Mouse (Mus musculus) CH12.LX (cell line): ENCODE results near the gene Cdk17. TPM values are rescaled to one million over a fixed set of nuclear protein-coding genes. Genes with fewer than 3 reads are reported as not detected.

Source experiments
- DNase-seq: peaks from one replicate; pipeline ENCODE4 v3.0.0-alpha.2; 2013; ENCODE audit errors: extremely low read depth
- H3K27ac ChIP-seq: 2 replicates; pipeline ENCODE4 v1.5.1; 2012; ENCODE audit warnings: low read depth, mild to moderate bottlenecking, control low read depth, moderate library complexity; ENCODE audit not compliant: insufficient read depth
- H3K27me3 ChIP-seq: replicated peaks from 2 replicates; pipeline ENCODE3; 2012; ENCODE audit warnings: inconsistent platforms
- H3K36me3 ChIP-seq, 2 experiments: replicated peaks in 1 of 2; 2 replicates each; pipeline versions ENCODE3 to v1.6.1; 2012; ENCODE audit warnings: inconsistent platforms in 1 of 2, low read length in 1 of 2, mild to moderate bottlenecking in 1 of 2, mixed read lengths in 1 of 2, moderate library complexity in 1 of 2; ENCODE audit not compliant: control insufficient read depth in 1 of 2, insufficient read depth in 1 of 2
- H3K4me1 ChIP-seq, 2 experiments: 2 replicates each; pipeline ENCODE4 v1.6.1; 2012; ENCODE audit warnings: inconsistent platforms in 1 of 2, moderate library complexity in 1 of 2; ENCODE audit not compliant: insufficient read depth in 2 of 2, control insufficient read depth in 1 of 2
- H3K4me2 ChIP-seq: 2 replicates; pipeline ENCODE4 v1.6.1; 2012; ENCODE audit warnings: low read depth, mild to moderate bottlenecking, control low read depth; ENCODE audit not compliant: poor library complexity, insufficient read depth, severe bottlenecking
- H3K4me3 ChIP-seq, 3 experiments: fragments of 150-350 bp in 1 of 3; sonication (generic) in 1 of 3; replicated peaks in 1 of 3; 2 replicates each; pipeline versions ENCODE3 to v1.5.1; 2011 to 2012; ENCODE audit warnings: low read depth in 2 of 3, low read length in 2 of 3, mild to moderate bottlenecking in 2 of 3, moderate library complexity in 2 of 3, control low read depth in 1 of 3, improper control_type of control experiment in 1 of 3, inconsistent platforms in 1 of 3, mixed read lengths in 1 of 3; ENCODE audit not compliant: poor library complexity in 1 of 3
- H3K79me2 ChIP-seq: replicated peaks from 2 replicates; pipeline ENCODE4 v1.6.1; 2012; ENCODE audit warnings: mild to moderate bottlenecking, moderate library complexity; ENCODE audit not compliant: control insufficient read depth, poor library complexity, insufficient read depth, severe bottlenecking; ENCODE audit errors: extremely low read depth
- H3K9ac ChIP-seq: 2 replicates; pipeline ENCODE4 v1.6.1; 2012; ENCODE audit warnings: low read depth, mild to moderate bottlenecking, control low read depth, moderate library complexity; ENCODE audit not compliant: insufficient read depth
- H3K9me3 ChIP-seq: replicated peaks from 2 replicates; pipeline ENCODE3; 2012; ENCODE audit warnings: low read length, inconsistent platforms, mixed read lengths
- BHLHE40 ChIP-seq: IDR thresholded peaks from 2 replicates; pipeline ENCODE4 v1.6.1; 2011; ENCODE audit warnings: mild to moderate bottlenecking, low read depth, low read length, improper control_type of control experiment
- CHD1 ChIP-seq: IDR thresholded peaks from 2 replicates; pipeline ENCODE4 v1.6.1; 2012; ENCODE audit warnings: low read depth, low read length, improper control_type of control experiment, inconsistent platforms
- CTCF ChIP-seq, 2 experiments: IDR thresholded peaks in 1 of 2; conservative IDR thresholded peaks in 1 of 2; 2 replicates each; pipeline ENCODE4 v1.5.1; 2011 to 2012; ENCODE audit warnings: low read depth in 2 of 2, low read length in 2 of 2, improper control_type of control experiment in 1 of 2, inconsistent platforms in 1 of 2, mild to moderate bottlenecking in 1 of 2, moderate library complexity in 1 of 2
- ELF1 ChIP-seq: IDR thresholded peaks from 2 replicates; pipeline ENCODE4 v1.6.1; 2014; ENCODE audit warnings: low read depth, mild to moderate bottlenecking, inconsistent platforms, low read length, improper control_type of control experiment
- EP300 ChIP-seq: IDR thresholded peaks from 2 replicates; pipeline ENCODE4 v1.6.1; 2011; ENCODE audit warnings: low read length, improper control_type of control experiment
- ETS1 ChIP-seq: conservative IDR thresholded peaks from 2 replicates; pipeline ENCODE4 v1.6.1; 2012; ENCODE audit warnings: low read depth, mild to moderate bottlenecking, inconsistent platforms, low read length, improper control_type of control experiment, moderate library complexity
- GABPA ChIP-seq: IDR thresholded peaks from 2 replicates; pipeline ENCODE4 v1.6.1; 2012; ENCODE audit warnings: low read depth, low read length, improper control_type of control experiment, inconsistent platforms; ENCODE audit not compliant: insufficient replicate concordance
- JUND ChIP-seq: conservative IDR thresholded peaks from 2 replicates; pipeline ENCODE4 v1.6.1; 2011; ENCODE audit warnings: low read depth, low read length, improper control_type of control experiment
- KAT2A ChIP-seq: IDR thresholded peaks from 2 replicates; pipeline ENCODE4 v1.6.1; 2012; ENCODE audit warnings: low read length, improper control_type of control experiment, inconsistent platforms; ENCODE audit not compliant: insufficient replicate concordance
- MAFK ChIP-seq: IDR thresholded peaks from 2 replicates; pipeline ENCODE4 v1.6.1; 2011; ENCODE audit warnings: low read length, improper control_type of control experiment; ENCODE audit not compliant: insufficient replicate concordance
- MAX ChIP-seq: IDR thresholded peaks from 2 replicates; pipeline ENCODE4 v1.6.1; 2011; ENCODE audit warnings: low read length, improper control_type of control experiment
- MAZ ChIP-seq: IDR thresholded peaks from 2 replicates; pipeline ENCODE4 v1.6.1; 2012; ENCODE audit warnings: low read depth, mild to moderate bottlenecking, inconsistent platforms, low read length, improper control_type of control experiment, moderate library complexity
- MYC ChIP-seq: IDR thresholded peaks from 2 replicates; pipeline ENCODE4 v1.6.1; 2011; ENCODE audit warnings: low read depth, mild to moderate bottlenecking, improper control_type of control experiment, low read length
- POLR2A ChIP-seq: IDR thresholded peaks from 2 replicates; pipeline ENCODE4 v1.6.1; 2011; ENCODE audit warnings: low read depth, mild to moderate bottlenecking, improper control_type of control experiment, low read length
- POLR2AphosphoS2 ChIP-seq: IDR thresholded peaks from 2 replicates; pipeline ENCODE4 v1.6.1; 2011; ENCODE audit warnings: low read depth, low read length, improper control_type of control experiment
- RAD21 ChIP-seq: IDR thresholded peaks from 2 replicates; pipeline ENCODE4 v1.6.1; 2011; ENCODE audit warnings: low read depth, mild to moderate bottlenecking, low read length, improper control_type of control experiment, moderate library complexity
- SIN3A ChIP-seq: IDR thresholded peaks from 2 replicates; pipeline ENCODE4 v1.6.1; 2012; ENCODE audit warnings: low read length, improper control_type of control experiment, inconsistent platforms
- SMC3 ChIP-seq: IDR thresholded peaks from 2 replicates; pipeline ENCODE4 v1.6.1; 2011; ENCODE audit warnings: low read depth, low read length, improper control_type of control experiment
- TCF12 ChIP-seq: IDR thresholded peaks from 2 replicates; pipeline ENCODE4 v1.6.1; 2014; ENCODE audit warnings: low read depth, mild to moderate bottlenecking, inconsistent platforms, low read length, improper control_type of control experiment
- USF2 ChIP-seq: conservative IDR thresholded peaks from 2 replicates; pipeline ENCODE4 v1.6.1; 2011; ENCODE audit warnings: low read depth, low read length, improper control_type of control experiment
- ZC3H11A ChIP-seq: IDR thresholded peaks from 2 replicates; pipeline ENCODE4 v1.6.1; 2012; ENCODE audit warnings: low read depth, mild to moderate bottlenecking, inconsistent platforms, low read length, improper control_type of control experiment
- ZMIZ1 ChIP-seq: IDR thresholded peaks from 2 replicates; pipeline ENCODE4 v1.6.1; 2012; ENCODE audit warnings: low read depth, mild to moderate bottlenecking, inconsistent platforms, low read length, improper control_type of control experiment
- dilution Hi-C: fragments of 300-500 bp; cut with MboI; formaldehyde crosslinking; loops from 2 replicates; pipeline ENCODE4 v1.14.3; 2020; ENCODE audit warnings: low sequenced_read_pairs; ENCODE audit not compliant: extremely low pct_unique_long_range_greater_than_20kb, extremely low pct_ligation_motif_present
- in situ Hi-C: fragments of 300-500 bp; cut with MboI; formaldehyde crosslinking; loops from 3 replicates; pipeline ENCODE4 v1.14.3; 2019; ENCODE audit warnings: low sequenced_read_pairs, low pct_ligation_motif_present, low pct_unique_long_range_greater_than_20kb, mixed read lengths
- polyA plus RNA-seq: library from polyadenylated mRNA; unstranded; fragments of >175 nt; gene quantifications from 2 replicates; pipeline ENCODE4 v1.2.1, GENCODE M21; 2012; ENCODE audit warnings: low read depth; ENCODE audit not compliant: insufficient read length
- total RNA-seq, 2 experiments: library from RNA; depleted of rRNA; stranded (reverse); fragments of 300-350 nt in 1 of 2; fragments of >200 nt in 1 of 2; gene quantifications; 2 replicates each; pipeline ENCODE4 v1.2.3; 2012 to 2014

The Cdk17 gene
- total and polyA plus RNA-seq, 3 experiments, result 23.4 to 51.3 (median 28.5) TPM

DNA sequence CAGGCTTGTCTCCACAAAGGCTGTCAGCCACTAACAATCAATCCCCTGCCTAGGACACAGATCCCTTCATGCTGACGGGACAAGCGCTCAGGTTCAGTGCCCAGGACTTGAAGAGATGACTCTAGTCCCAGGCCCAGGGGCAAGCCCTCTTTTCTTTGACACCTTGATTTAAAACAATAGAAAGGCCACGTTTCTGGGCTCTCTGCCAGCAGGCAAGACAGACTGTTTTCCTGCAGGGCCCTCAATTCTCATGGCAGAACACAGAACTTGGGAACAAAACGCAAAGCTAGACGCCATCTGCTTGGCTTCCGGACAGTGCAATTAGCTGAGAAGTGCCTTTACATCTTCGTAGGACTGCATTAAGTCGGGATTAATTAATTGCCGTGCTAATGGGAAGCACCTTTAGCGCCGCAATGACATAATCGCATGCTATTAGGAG, 121.9 kb downstream of the Cdk17 start:
- Histone ChIP-seq H3K27me3 (no peaks in the 10 kb centered on the region), H3K4me2 (no peak overlapping the region), H3K36me3 (peaks cover 57 to 96% of the 10 kb centered on the region in 2 experiments), H3K4me1 (peaks cover 0 to 26% of the 10 kb centered on the region in 2 experiments; a peak in 1 of 4 replicates), H3K27ac (no peak overlapping the region), H3K79me2 (peaks cover 15% of the 10 kb centered on the region), H3K9ac (no peak overlapping the region), H3K9me3 (peaks cover 3% of the 10 kb centered on the region), H3K4me3 (no peak overlapping the region)
- in situ Hi-C loops, result loop anchor here (10.0 to 25.0 kb wide), 3 partner anchors 120 to 280 kb away; partner anchors contain the start of gene Cdk17
- dilution Hi-C loops, result no loop called here
- no peak for DNase-seq
- TF ChIP-seq MAX, result no peak
- no peak for TF ChIP-seq ZC3H11A
- no peak for TF ChIP-seq ELF1
- TF ChIP-seq MAZ, result no peak
- no peak for TF ChIP-seq RAD21
- TF ChIP-seq ZMIZ1, result no peak
- TF ChIP-seq JUND, result no peak
- no peak for TF ChIP-seq CTCF (conservative IDR thresholded peaks at IDR 0.05 in 1 of 2, IDR thresholded peaks at IDR 0.05 in 1 of 2; ENCODE audit: low read depth in 2 of 2, low read length in 2 of 2)
- no peak for TF ChIP-seq MYC
- TF ChIP-seq EP300, result no peak
- TF ChIP-seq MAFK, result no peak

DNA sequence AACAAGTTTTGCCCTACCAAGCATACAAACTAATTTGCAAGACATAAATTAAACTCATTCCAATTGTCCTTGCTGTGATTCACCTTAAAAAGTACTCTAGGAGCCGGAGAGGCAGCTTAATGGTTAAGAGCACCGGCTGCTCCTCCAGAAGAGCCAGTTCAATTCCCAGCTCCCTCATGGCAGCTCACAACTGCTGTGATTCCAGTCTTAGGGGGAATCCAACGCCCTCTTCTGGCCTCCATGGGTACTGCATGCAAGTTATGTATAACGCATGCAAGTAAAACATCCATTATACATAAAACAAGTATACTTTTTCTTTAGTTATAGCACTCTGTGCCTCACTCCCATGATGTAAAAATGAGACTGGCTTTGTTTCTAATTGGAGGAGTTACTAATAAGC, 122.6 kb downstream of the Cdk17 start:
- Histone ChIP-seq H3K27ac (no peak overlapping the region), H3K4me1 (peaks cover 0 to 20% of the 10 kb centered on the region in 2 experiments; a peak in 1 of 4 replicates), H3K27me3 (no peaks in the 10 kb centered on the region), H3K4me2 (no peak overlapping the region), H3K4me3 (no peak overlapping the region), H3K9ac (no peak overlapping the region), H3K79me2 (peaks cover 19% of the 10 kb centered on the region), H3K36me3 (peaks cover 63 to 96% of the 10 kb centered on the region in 2 experiments), H3K9me3 (peaks cover 5% of the 10 kb centered on the region)
- DNase-seq, result no peak
- dilution Hi-C loops (no loop called here), in situ Hi-C loops (loop anchor here (10.0 to 25.0 kb wide), 3 partner anchors 121 to 279 kb away; partner anchors contain the start of gene Cdk17)
- TF ChIP-seq CTCF (conservative IDR thresholded peaks at IDR 0.05 in 1 of 2, IDR thresholded peaks at IDR 0.05 in 1 of 2; ENCODE audit: low read depth in 2 of 2, low read length in 2 of 2) (peak; percentile 47 to 53; a peak in 3 of 4 replicates), BHLHE40 (no peak), SIN3A (no peak), POLR2A (no peak), SMC3 (peak; percentile 46)

GRCm38 (mm10) chr10:93285489-93285888, 124.8 kb downstream of the Cdk17 start:
- dilution Hi-C loops (no loop called here), in situ Hi-C loops (loop anchor here (10.0 to 25.0 kb wide), 3 partner anchors 123 to 277 kb away; partner anchors contain the start of gene Cdk17)
- H3K36me3 ChIP-seq, result peaks cover 55 to 91% of the 10 kb centered on the region in 2 experiments
- no peaks in the 10 kb centered on the region for H3K27me3 ChIP-seq
- no peak for DNase-seq
- peaks cover 36% of the 10 kb centered on the region for H3K79me2 ChIP-seq
- peaks cover 0 to 14% of the 10 kb centered on the region in 2 experiments; a peak in 1 of 4 replicates for H3K4me1 ChIP-seq
- no peak overlapping the region for H3K4me3 ChIP-seq
- no peak for TF ChIP-seq ETS1
- no peak for TF ChIP-seq USF2
- no peak for TF ChIP-seq POLR2AphosphoS2
- TF ChIP-seq RAD21, result no peak
- TF ChIP-seq GABPA, result no peak
- no peak for TF ChIP-seq MAFK
- no peak for TF ChIP-seq ZMIZ1
- TF ChIP-seq TCF12, result no peak
- TF ChIP-seq EP300, result no peak
- TF ChIP-seq KAT2A, result no peak
- no peak for TF ChIP-seq CHD1
- TF ChIP-seq, all 38 proteins: peak for 0
- H3K4me2 ChIP-seq, result no peak overlapping the region
- peaks cover 5% of the 10 kb centered on the region for H3K9me3 ChIP-seq
- no peak overlapping the region for H3K27ac ChIP-seq
- no peak overlapping the region for H3K9ac ChIP-seq
